Mouse (Mus musculus): ENCODE measurements around the gene Cers3. TPM values are rescaled to one million over a fixed set of nuclear protein-coding genes. Genes with fewer than 3 reads are reported as not detected.

Cers3 gene
- total and polyA plus RNA-seq, 3 experiments: 0.13 to 0.23 (median 0.19) TPM

- no peak overlapping the region for H3K4me2 ChIP-seq (ENCODE audit: insufficient read depth, low read depth, poor library complexity, severe bottlenecking)
- no peak overlapping the region for H3K9ac ChIP-seq (ENCODE audit: insufficient read depth, low read depth)
- no peaks in the 10 kb centered on the region for H3K36me3 ChIP-seq (replicated peaks in 1 of 2; ENCODE audit: control insufficient read depth in 1 of 2, insufficient read depth in 1 of 2, low read length in 1 of 2)
- in situ Hi-C loops (cut with MboI; ENCODE audit: low pct_ligation_motif_present, low pct_unique_long_range_greater_than_20kb, low sequenced_read_pairs) (no loop called here), dilution Hi-C loops (cut with MboI; ENCODE audit: extremely low pct_ligation_motif_present, extremely low pct_unique_long_range_greater_than_20kb, low sequenced_read_pairs) (no loop called here)
- no peaks in the 10 kb centered on the region for H3K27me3 ChIP-seq (replicated peaks)
- no peaks in the 10 kb centered on the region for H3K4me1 ChIP-seq (ENCODE audit: control insufficient read depth in 1 of 2, insufficient read depth in 2 of 2)
- no peak overlapping the region for H3K4me3 ChIP-seq (replicated peaks in 1 of 3; ENCODE audit: low read depth in 2 of 3, low read length in 2 of 3, poor library complexity in 1 of 3)
- no peak for DNase-seq (ENCODE audit: extremely low read depth)
- no peaks in the 10 kb centered on the region for H3K9me3 ChIP-seq (replicated peaks; ENCODE audit: low read length)
- TF ChIP-seq MYC (IDR thresholded peaks at IDR 0.05; ENCODE audit: low read depth, low read length): no peak
- TF ChIP-seq MAZ (IDR thresholded peaks at IDR 0.05; ENCODE audit: low read depth, low read length): no peak
- no peak for TF ChIP-seq POLR2A (IDR thresholded peaks at IDR 0.05; ENCODE audit: low read depth, low read length)
- peak in 1 of 2 experiments; percentile 19; a peak in 1 of 4 replicates for TF ChIP-seq CTCF (conservative IDR thresholded peaks at IDR 0.05 in 1 of 2, IDR thresholded peaks at IDR 0.05 in 1 of 2; ENCODE audit: low read depth in 2 of 2, low read length in 2 of 2)
- no peak for TF ChIP-seq RCOR1 (conservative IDR thresholded peaks at IDR 0.05; ENCODE audit: low read depth, low read length)
- no peak for TF ChIP-seq EP300 (IDR thresholded peaks at IDR 0.05; ENCODE audit: low read length)
- no peak overlapping the region for H3K27ac ChIP-seq (ENCODE audit: insufficient read depth, low read depth)
- no peaks in the 10 kb centered on the region for H3K79me2 ChIP-seq (replicated peaks; ENCODE audit: control insufficient read depth, extremely low read depth, insufficient read depth, poor library complexity, severe bottlenecking)
Observed at GRCm38 (mm10) chr7:66728072-66728471, 15.2 kb upstream of the Cers3 start.

DNA sequence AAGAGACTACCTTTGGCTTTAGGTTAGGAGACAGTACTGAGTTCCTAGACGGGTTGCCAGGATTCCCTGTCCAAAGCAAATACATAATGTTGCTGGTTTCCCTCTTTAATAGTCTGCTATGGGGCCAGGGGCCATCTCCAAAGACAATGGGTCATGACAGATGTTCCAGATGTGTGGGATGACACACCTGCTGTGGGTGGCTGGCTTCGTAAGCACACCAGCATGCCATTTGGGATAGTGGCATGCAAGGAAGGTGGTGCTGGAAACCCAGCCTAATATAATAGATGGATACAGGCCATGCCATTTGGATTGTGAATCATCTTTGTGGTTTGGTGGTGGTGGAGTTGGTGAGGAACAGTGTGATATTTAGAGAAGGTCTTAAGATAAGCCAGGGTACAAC is 14.1 kb upstream of the Cers3 start:
- no peaks in the 10 kb centered on the region for H3K4me1 ChIP-seq (ENCODE audit: control insufficient read depth in 1 of 2, insufficient read depth in 2 of 2)
- H3K4me2 ChIP-seq (ENCODE audit: insufficient read depth, low read depth, poor library complexity, severe bottlenecking): no peak overlapping the region
- no peak overlapping the region for H3K9ac ChIP-seq (ENCODE audit: insufficient read depth, low read depth)
- no peaks in the 10 kb centered on the region for H3K36me3 ChIP-seq (replicated peaks in 1 of 2; ENCODE audit: control insufficient read depth in 1 of 2, insufficient read depth in 1 of 2, low read length in 1 of 2)
- H3K9me3 ChIP-seq (replicated peaks; ENCODE audit: low read length): no peaks in the 10 kb centered on the region
- H3K27me3 ChIP-seq (replicated peaks): no peaks in the 10 kb centered on the region
- no peak for TF ChIP-seq CHD1 (IDR thresholded peaks at IDR 0.05; ENCODE audit: low read depth, low read length)
- TF ChIP-seq GABPA (IDR thresholded peaks at IDR 0.05; ENCODE audit: insufficient replicate concordance, low read depth, low read length): no peak
- no peak for TF ChIP-seq IRF4 (IDR thresholded peaks at IDR 0.05; ENCODE audit: low read depth, low read length)
- H3K27ac ChIP-seq (ENCODE audit: insufficient read depth, low read depth): no peak overlapping the region
- in situ Hi-C loops (cut with MboI; ENCODE audit: low pct_ligation_motif_present, low pct_unique_long_range_greater_than_20kb, low sequenced_read_pairs) (no loop called here), dilution Hi-C loops (cut with MboI; ENCODE audit: extremely low pct_ligation_motif_present, extremely low pct_unique_long_range_greater_than_20kb, low sequenced_read_pairs) (no loop called here)
- DNase-seq (ENCODE audit: extremely low read depth): no peak
- H3K79me2 ChIP-seq (replicated peaks; ENCODE audit: control insufficient read depth, extremely low read depth, insufficient read depth, poor library complexity, severe bottlenecking): no peaks in the 10 kb centered on the region
- H3K4me3 ChIP-seq (replicated peaks in 1 of 3; ENCODE audit: low read depth in 2 of 3, low read length in 2 of 3, poor library complexity in 1 of 3): no peak overlapping the region

GRCm38 (mm10) chr7:66733431-66733830 is 9.9 kb upstream of the Cers3 start:
- H3K36me3 ChIP-seq (replicated peaks in 1 of 2; ENCODE audit: control insufficient read depth in 1 of 2, insufficient read depth in 1 of 2, low read length in 1 of 2): no peaks in the 10 kb centered on the region
- in situ Hi-C loops (cut with MboI; ENCODE audit: low pct_ligation_motif_present, low pct_unique_long_range_greater_than_20kb, low sequenced_read_pairs): no loop called here
- H3K4me3 ChIP-seq (replicated peaks in 1 of 3; ENCODE audit: low read depth in 2 of 3, low read length in 2 of 3, poor library complexity in 1 of 3): no peak overlapping the region

More at GRCm38 (mm10) chr7:66733431-66733830, 9.9 kb upstream of the Cers3 start:
- H3K27me3 ChIP-seq (replicated peaks): no peaks in the 10 kb centered on the region
- H3K4me1 ChIP-seq (ENCODE audit: control insufficient read depth in 1 of 2, insufficient read depth in 2 of 2): no peaks in the 10 kb centered on the region
- dilution Hi-C loops (cut with MboI; ENCODE audit: extremely low pct_ligation_motif_present, extremely low pct_unique_long_range_greater_than_20kb, low sequenced_read_pairs): no loop called here
- no peak overlapping the region for H3K9ac ChIP-seq (ENCODE audit: insufficient read depth, low read depth)
- no peak for TF ChIP-seq USF2 (conservative IDR thresholded peaks at IDR 0.05; ENCODE audit: low read depth, low read length)
- no peak for TF ChIP-seq BHLHE40 (IDR thresholded peaks at IDR 0.05; ENCODE audit: low read depth, low read length)
- no peak for TF ChIP-seq POLR2A (IDR thresholded peaks at IDR 0.05; ENCODE audit: low read depth, low read length)
- no peak for TF ChIP-seq HCFC1 (IDR thresholded peaks at IDR 0.05; ENCODE audit: low read depth, low read length)
- no peak for TF ChIP-seq RCOR1 (conservative IDR thresholded peaks at IDR 0.05; ENCODE audit: low read depth, low read length)
- no peak for TF ChIP-seq NRF1 (IDR thresholded peaks at IDR 0.05; ENCODE audit: low read depth, low read length)
- TF ChIP-seq MYC (IDR thresholded peaks at IDR 0.05; ENCODE audit: low read depth, low read length): no peak
- TF ChIP-seq NELFE (IDR thresholded peaks at IDR 0.05; ENCODE audit: low read depth, low read length): no peak
- no peak for TF ChIP-seq IRF4 (IDR thresholded peaks at IDR 0.05; ENCODE audit: low read depth, low read length)
- TF ChIP-seq KAT2A (IDR thresholded peaks at IDR 0.05; ENCODE audit: insufficient replicate concordance, low read length): no peak
- TF ChIP-seq MAFK (IDR thresholded peaks at IDR 0.05; ENCODE audit: insufficient replicate concordance, low read length): no peak
- no peak for TF ChIP-seq CHD1 (IDR thresholded peaks at IDR 0.05; ENCODE audit: low read depth, low read length)
- no peak for TF ChIP-seq PAX5 (IDR thresholded peaks at IDR 0.05; ENCODE audit: low read length)
- TF ChIP-seq ELF1 (IDR thresholded peaks at IDR 0.05; ENCODE audit: low read depth, low read length): no peak
- no peak for TF ChIP-seq TBP (conservative IDR thresholded peaks at IDR 0.05; ENCODE audit: low read depth, low read length)
- no peak overlapping the region for H3K27ac ChIP-seq (ENCODE audit: insufficient read depth, low read depth)
- no peaks in the 10 kb centered on the region for H3K79me2 ChIP-seq (replicated peaks; ENCODE audit: control insufficient read depth, extremely low read depth, insufficient read depth, poor library complexity, severe bottlenecking)
- DNase-seq (ENCODE audit: extremely low read depth): no peak
- no peaks in the 10 kb centered on the region for H3K9me3 ChIP-seq (replicated peaks; ENCODE audit: low read length)
- no peak overlapping the region for H3K4me2 ChIP-seq (ENCODE audit: insufficient read depth, low read depth, poor library complexity, severe bottlenecking)
